Mouse (Mus musculus) heart, embryonic 10.5 days (tissue): ENCODE measurements around the gene Nkd1. TPM values are rescaled to one million over a fixed set of nuclear protein-coding genes. Genes with fewer than 3 reads are reported as not detected.
A peak's percentile ranks its signal among the peaks of the same experiment; 100 is the strongest.

Experiments used
- DNase-seq: peaks from one replicate; pipeline ENCODE4 v3.0.0-alpha.2; 2017; ENCODE audit warnings: low spot score
- H3K27ac ChIP-seq: fragments of 300-500 bp; sonication (generic); 2 replicates; pipeline ENCODE4 v1.5.1; 2016; ENCODE audit warnings: mild to moderate bottlenecking
- H3K27me3 ChIP-seq: fragments of 300-500 bp; sonication (generic); 2 replicates; pipeline ENCODE4 v1.6.1; 2016; ENCODE audit warnings: mild to moderate bottlenecking; ENCODE audit not compliant: poor library complexity, insufficient read depth, severe bottlenecking
- H3K36me3 ChIP-seq: fragments of 300-500 bp; sonication (generic); 2 replicates; pipeline ENCODE4 v1.6.1; 2016; ENCODE audit warnings: mild to moderate bottlenecking, moderate library complexity
- H3K4me1 ChIP-seq: fragments of 300-500 bp; sonication (generic); 2 replicates; pipeline ENCODE4 v1.6.1; 2016; ENCODE audit warnings: mild to moderate bottlenecking
- H3K4me3 ChIP-seq: fragments of 300-500 bp; sonication (generic); 2 replicates; pipeline ENCODE4 v1.5.1; 2016; ENCODE audit warnings: mild to moderate bottlenecking, moderate library complexity
- H3K9me3 ChIP-seq: fragments of 300-500 bp; sonication (generic); 2 replicates; pipeline ENCODE4 v1.6.1; 2016; ENCODE audit warnings: mild to moderate bottlenecking, moderate library complexity
- WGBS: fragments of 180-500 bp; shearing (Covaris S2); methylation state at CpG from one replicate; pipeline ENCODE4 v1.1.7; 2016; 5-methylcytosine and 5-hydroxymethylcytosine counted together
- polyA plus RNA-seq: library from polyadenylated mRNA; unstranded; fragments of >200 nt; fragmentation: Nextera tagmentation; extraction: Ambion mirVana; gene quantifications from 2 replicates; pipeline ENCODE4 v1.2.1, GENCODE M21; 2016

Nkd1 gene
- polyA plus RNA-seq, 1 experiment from 2014 or later = 38.0 TPM

DNA sequence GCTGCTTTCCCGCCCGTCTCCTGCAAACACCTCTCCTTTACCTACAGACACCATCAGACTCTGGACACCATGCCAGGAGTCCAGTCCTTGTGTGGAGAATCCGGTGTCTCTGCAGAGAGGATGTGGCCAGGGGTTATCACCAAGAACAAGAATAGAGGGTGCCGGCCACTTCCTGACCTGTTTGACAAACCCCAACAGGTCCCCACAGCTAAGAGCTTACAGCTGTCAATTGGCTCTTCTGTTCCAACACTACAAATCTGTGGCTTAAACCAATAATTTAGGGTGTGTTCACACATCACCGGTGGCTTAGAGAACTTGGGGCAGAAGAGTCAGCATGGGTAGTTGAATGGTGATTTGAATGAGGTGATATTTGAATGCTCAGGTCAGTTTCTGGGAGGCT is 97.5 kb downstream of the Nkd1 start:
- DNase-seq = no peak
- H3K9me3 ChIP-seq = no peaks in the 10 kb centered on the region
- peaks cover 50% of the 10 kb centered on the region for H3K27me3 ChIP-seq
- no peaks in the 10 kb centered on the region for H3K4me1 ChIP-seq
- H3K27ac ChIP-seq = no peak overlapping the region
- H3K36me3 ChIP-seq = no peaks in the 10 kb centered on the region
- WGBS = 57% methylated on average over 5 of the region's 5 CpGs
- no peak overlapping the region for H3K4me3 ChIP-seq

DNA sequence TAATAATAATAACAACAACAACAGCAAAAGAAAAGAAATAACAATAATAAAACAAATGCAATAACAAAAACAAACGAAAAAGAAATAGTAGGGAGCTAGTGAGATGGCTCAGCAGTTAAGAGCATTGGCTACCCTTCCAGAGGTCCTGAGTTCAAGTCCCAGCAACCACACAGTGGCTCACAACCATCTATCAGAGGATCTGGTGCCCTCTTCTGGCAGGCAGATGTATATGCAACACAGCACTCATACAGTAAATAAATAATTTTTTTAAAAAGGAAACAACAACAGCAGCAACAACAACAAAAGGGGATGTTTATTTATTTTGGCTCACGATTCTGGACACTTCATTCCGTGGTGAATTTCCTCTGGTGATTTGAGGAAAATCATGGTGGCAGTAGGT is 98.4 kb downstream of the Nkd1 start:
- no peak overlapping the region for H3K27ac ChIP-seq
- no peaks in the 10 kb centered on the region for H3K36me3 ChIP-seq
- WGBS = 66% methylated on average over 3 of the region's 3 CpGs
- H3K9me3 ChIP-seq = no peaks in the 10 kb centered on the region
- no peak overlapping the region for H3K4me3 ChIP-seq
- H3K4me1 ChIP-seq = no peaks in the 10 kb centered on the region
- peaks cover 58% of the 10 kb centered on the region for H3K27me3 ChIP-seq
- no peak for DNase-seq

- H3K9me3 ChIP-seq = no peaks in the 10 kb centered on the region
- DNase-seq = no peak
- no peak overlapping the region for H3K27ac ChIP-seq
- no peaks in the 10 kb centered on the region for H3K4me1 ChIP-seq
- H3K27me3 ChIP-seq = peaks cover 59% of the 10 kb centered on the region
- H3K4me3 ChIP-seq = no peak overlapping the region
- WGBS = 65% methylated on average over 5 of the region's 5 CpGs
- no peaks in the 10 kb centered on the region for H3K36me3 ChIP-seq
Observed at GRCm38 (mm10) chr8:88620931-88621330, 99.8 kb downstream of the Nkd1 start.

DNA sequence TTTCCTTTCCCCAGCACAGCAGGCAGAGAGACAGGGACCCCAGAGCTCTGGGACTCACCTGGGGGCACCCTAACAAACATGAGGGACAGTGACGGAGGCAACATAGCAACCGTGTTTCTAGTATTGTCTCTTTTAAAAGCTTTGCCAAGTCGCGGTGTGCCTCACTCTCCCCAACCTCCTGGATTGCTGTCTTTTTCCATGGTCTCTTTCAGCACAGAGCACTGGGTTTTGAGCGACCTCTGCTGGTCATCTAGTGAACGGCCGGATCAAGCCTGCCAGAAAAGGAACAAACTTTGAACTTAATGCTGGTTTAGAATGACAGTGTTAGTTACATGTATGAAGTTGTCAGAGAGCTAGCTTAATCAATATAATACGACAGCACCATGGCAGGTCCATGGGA is 100.3 kb downstream of the Nkd1 start:
- 3% methylated on average over 8 of the region's 8 CpGs for WGBS
- no peak for DNase-seq
- Histone ChIP-seq H3K9me3 (no peaks in the 10 kb centered on the region), H3K27me3 (peaks cover 63% of the 10 kb centered on the region), H3K27ac (no peak overlapping the region), H3K36me3 (no peaks in the 10 kb centered on the region), H3K4me1 (no peaks in the 10 kb centered on the region), H3K4me3 (no peak overlapping the region)

- peaks cover 9% of the 10 kb centered on the region for H3K4me1 ChIP-seq
- H3K36me3 ChIP-seq = no peaks in the 10 kb centered on the region
- DNase-seq = no peak
- H3K4me3 ChIP-seq = no peak overlapping the region
- WGBS = 76% methylated on average over 3 of the region's 3 CpGs
- no peak overlapping the region for H3K27ac ChIP-seq
- H3K9me3 ChIP-seq = no peaks in the 10 kb centered on the region
- peaks cover 77% of the 10 kb centered on the region for H3K27me3 ChIP-seq
Observed at GRCm38 (mm10) chr8:88623351-88623750, 102.2 kb downstream of the Nkd1 start.

GRCm38 (mm10) chr8:88624276-88624675 is 103.1 kb downstream of the Nkd1 start:
- Histone ChIP-seq H3K9me3 (no peaks in the 10 kb centered on the region), H3K4me1 (peaks cover 9% of the 10 kb centered on the region), H3K27me3 (peaks cover 86% of the 10 kb centered on the region), H3K36me3 (no peaks in the 10 kb centered on the region), H3K4me3 (no peak overlapping the region), H3K27ac (no peak overlapping the region)
- DNase-seq = no peak
- WGBS = 79% methylated on average over 3 of the region's 3 CpGs

GRCm38 (mm10) chr8:88626433-88626832 is 105.3 kb downstream of the Nkd1 start:
- Histone ChIP-seq H3K36me3 (no peaks in the 10 kb centered on the region), H3K9me3 (no peaks in the 10 kb centered on the region), H3K27me3 (peaks cover 80% of the 10 kb centered on the region), H3K4me1 (peaks cover 9% of the 10 kb centered on the region), H3K27ac (no peak overlapping the region), H3K4me3 (no peak overlapping the region)
- DNase-seq = no peak
- 55% methylated on average over 3 of the region's 3 CpGs for WGBS

GRCm38 (mm10) chr8:88626940-88627264 is 105.7 kb downstream of the Nkd1 start:
- H3K27me3 ChIP-seq = peaks cover 83% of the 10 kb centered on the region
- peak overlapping the region; percentile 70 for H3K4me3 ChIP-seq
- peak overlapping the region; percentile 87 for H3K27ac ChIP-seq
- H3K4me1 ChIP-seq = peaks cover 9% of the 10 kb centered on the region
- no peak for DNase-seq
- no peaks in the 10 kb centered on the region for H3K9me3 ChIP-seq
- 13% methylated on average over 19 of the region's 19 CpGs for WGBS
- no peaks in the 10 kb centered on the region for H3K36me3 ChIP-seq

GRCm38 (mm10) chr8:88627265-88627991 is 106.3 kb downstream of the Nkd1 start:
- Histone ChIP-seq H3K4me3 (peak overlapping the region; percentile 70), H3K9me3 (no peaks in the 10 kb centered on the region), H3K4me1 (peaks cover 9% of the 10 kb centered on the region), H3K27ac (peak overlapping the region; percentile 87), H3K36me3 (no peaks in the 10 kb centered on the region), H3K27me3 (peaks cover 81% of the 10 kb centered on the region)
- WGBS = under 1% methylated on average over 105 of the region's 105 CpGs
- peak; percentile 81 for DNase-seq

DNA sequence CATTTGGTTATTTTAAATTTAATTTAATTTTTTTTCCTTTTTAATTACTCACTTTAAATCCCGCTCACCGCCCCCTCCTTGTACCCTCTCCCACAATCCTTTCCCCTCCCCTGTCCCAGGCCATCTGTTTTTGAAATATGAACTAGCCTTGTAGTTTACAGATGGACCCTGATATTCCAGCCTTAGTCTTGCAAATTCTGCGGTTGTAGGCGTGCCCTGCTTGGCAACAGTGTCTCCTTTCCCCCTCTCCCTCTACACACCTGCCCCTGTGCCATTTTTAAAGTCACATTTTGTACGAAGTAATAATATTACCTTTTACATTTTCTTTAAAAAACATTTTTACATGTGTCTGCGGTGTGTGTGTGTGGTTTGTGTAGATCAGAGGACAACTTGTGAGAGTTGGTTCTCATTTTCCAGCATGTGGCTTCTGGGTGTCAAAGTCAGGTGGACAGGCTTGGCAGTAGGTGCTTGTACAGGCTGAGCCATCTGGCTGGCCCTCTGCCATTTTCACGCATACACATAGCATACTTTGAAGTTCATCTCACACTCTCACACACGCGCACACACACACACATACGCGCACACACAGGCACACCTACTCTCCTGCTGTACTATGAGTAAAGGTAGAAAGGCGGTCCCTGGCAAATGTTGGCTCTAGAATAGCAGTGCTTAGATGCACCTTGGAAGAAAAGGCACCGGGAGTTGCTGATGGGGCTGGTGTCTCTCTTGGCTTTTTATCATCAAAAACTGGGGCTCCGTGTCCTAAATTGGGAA is 107.0 kb downstream of the Nkd1 start:
- peaks cover 11% of the 10 kb centered on the region for H3K4me1 ChIP-seq
- no peak for DNase-seq
- WGBS = 57% methylated on average over 14 of the region's 14 CpGs
- peak overlapping the region; percentile 70 for H3K4me3 ChIP-seq
- peak overlapping the region; percentile 87; the same call in 1 of the 2 replicates for H3K27ac ChIP-seq
- peaks cover 74% of the 10 kb centered on the region for H3K27me3 ChIP-seq
- no peaks in the 10 kb centered on the region for H3K9me3 ChIP-seq
- H3K36me3 ChIP-seq = no peaks in the 10 kb centered on the region

GRCm38 (mm10) chr8:88630225-88630624 is 109.1 kb downstream of the Nkd1 start:
- peaks cover 18% of the 10 kb centered on the region for H3K4me1 ChIP-seq
- H3K27me3 ChIP-seq = peaks cover 54% of the 10 kb centered on the region
- no peaks in the 10 kb centered on the region for H3K36me3 ChIP-seq
- no peak overlapping the region for H3K4me3 ChIP-seq
- DNase-seq = no peak
- no peak overlapping the region for H3K27ac ChIP-seq
- H3K9me3 ChIP-seq = no peaks in the 10 kb centered on the region
- WGBS = 67% methylated on average over 4 of the region's 4 CpGs

DNA sequence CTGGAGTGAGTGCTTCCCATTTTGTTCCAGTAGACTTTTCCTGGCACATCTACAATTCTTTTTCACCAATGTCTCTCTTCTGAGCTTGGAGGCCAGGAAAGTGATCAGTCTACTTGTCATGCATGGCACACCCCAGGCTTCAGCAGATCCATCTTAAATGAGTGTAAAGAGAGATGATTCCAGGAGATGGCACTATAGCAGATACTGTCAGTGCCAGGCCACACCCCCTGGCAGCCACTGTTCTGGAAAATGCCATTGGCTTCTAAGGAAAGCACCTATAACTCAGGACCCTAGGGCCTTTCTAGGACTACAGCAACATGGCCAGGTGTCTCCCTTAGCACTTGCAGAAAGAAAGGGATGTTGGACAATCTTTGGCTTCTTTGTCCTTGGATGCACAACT is 109.9 kb downstream of the Nkd1 start:
- Histone ChIP-seq H3K4me1 (peaks cover 22% of the 10 kb centered on the region), H3K9me3 (no peaks in the 10 kb centered on the region), H3K36me3 (no peaks in the 10 kb centered on the region), H3K27ac (no peak overlapping the region), H3K27me3 (peaks cover 45% of the 10 kb centered on the region), H3K4me3 (no peak overlapping the region)
- DNase-seq = no peak

DNA sequence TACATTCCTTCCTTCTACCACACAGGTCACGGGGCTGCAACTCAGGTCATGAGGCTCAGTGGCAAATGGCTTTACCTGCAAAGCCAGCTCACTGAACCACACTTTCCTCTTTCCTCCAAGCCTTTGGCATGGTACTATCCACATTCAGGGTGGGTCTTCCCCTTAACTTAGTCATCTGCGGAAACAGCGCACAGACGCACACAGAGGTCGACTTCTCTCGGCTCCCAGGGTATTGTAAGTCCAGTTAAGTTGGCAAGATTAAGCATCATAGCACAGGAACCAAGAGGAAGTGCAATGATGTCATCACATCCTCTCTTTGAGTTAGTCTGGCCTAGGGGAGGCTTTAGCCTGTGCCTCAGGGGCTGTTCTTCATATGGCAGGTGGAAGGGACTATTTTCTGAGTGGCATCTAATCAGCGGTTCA is 112.2 kb downstream of the Nkd1 start:
- Histone ChIP-seq H3K27ac (no peak overlapping the region), H3K36me3 (no peaks in the 10 kb centered on the region), H3K9me3 (no peaks in the 10 kb centered on the region), H3K4me1 (peaks cover 13% of the 10 kb centered on the region; the same call in 1 of the 2 replicates), H3K4me3 (no peak overlapping the region), H3K27me3 (peaks cover 27% of the 10 kb centered on the region)
- no peak for DNase-seq
- WGBS = 68% methylated on average over 7 of the region's 7 CpGs
